ENCODE assay signal across 9 mouse cellular contexts in the genomic region with DNA sequence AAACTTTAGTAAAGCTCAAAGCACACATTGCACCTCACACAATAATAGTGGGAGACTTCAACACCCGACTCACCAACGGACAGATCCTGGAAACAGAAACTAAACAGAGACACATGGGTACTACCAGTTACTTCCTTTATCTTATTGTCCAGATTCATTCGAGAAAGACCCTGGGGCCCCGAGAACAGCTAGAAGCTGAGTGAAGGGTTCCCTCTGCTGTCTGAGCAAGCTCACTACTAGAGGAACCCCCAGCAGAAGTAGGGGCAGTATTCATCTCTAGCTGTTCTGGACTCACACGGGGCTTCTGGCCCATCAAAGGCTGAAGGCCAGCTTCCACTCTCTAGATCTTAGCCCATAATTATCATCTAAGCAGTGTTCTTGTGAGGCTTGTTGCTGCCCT. TPM values are rescaled to one million over a fixed set of nuclear protein-coding genes. Genes with fewer than 3 reads are reported as not detected.
DNase-seq lines count a peak whose midpoint lies in the region; ATAC-seq and TF ChIP-seq lines count a peak whose summit lies in the region.
"Had no signal": no experiment of that assay in that cellular context is flagged by ENCODE, and none has a peak within 500 bp of the region (broad histone marks: within the 10 kb centered on the region; RNA-seq: fewer than 3 reads in every experiment).

No protein-coding gene starts in this region.

- no peak overlapping the region for H3K4me2 ChIP-seq in heart, embryonic 11.5 days
- H3K4me2 ChIP-seq in midbrain, postnatal 0 days (ENCODE audit: low read depth, low read length, poor library complexity, severe bottlenecking), result no peak overlapping the region
- no peak overlapping the region for H3K4me2 ChIP-seq in midbrain, embryonic 16.5 days (ENCODE audit: low read length)
- H3K4me2 ChIP-seq: lung, embryonic 15.5 days had no signal

- peaks cover 6% of the 10 kb centered on the region; the same call in 1 of the 2 replicates for H3K27me3 ChIP-seq in heart, embryonic 11.5 days (ENCODE audit: control insufficient read depth, insufficient read depth, low read length)
- H3K27me3 ChIP-seq in midbrain, postnatal 0 days (ENCODE audit: insufficient read depth, low read length), result no peaks in the 10 kb centered on the region
- no peaks in the 10 kb centered on the region for H3K27me3 ChIP-seq in midbrain, embryonic 16.5 days (ENCODE audit: control insufficient read depth, insufficient read depth, low read depth, low read length)
- H3K27me3 ChIP-seq: lung, embryonic 15.5 days had no signal

- WGBS in heart, embryonic 11.5 days (ENCODE audit: insufficient replicate concordance), result 37% methylated on average over 5 of the region's 5 CpGs
- 51% methylated on average over 5 of the region's 5 CpGs for WGBS in midbrain, postnatal 0 days
- 61% methylated on average over 5 of the region's 5 CpGs for WGBS in midbrain, embryonic 16.5 days

- peak; percentile 56 for TF ChIP-seq CTCF in midbrain, postnatal 0 days (IDR thresholded peaks at IDR 0.05)

- H3K4me3 ChIP-seq in heart, embryonic 11.5 days (ENCODE audit: low read depth, low read length), result no peak overlapping the region
- no peak overlapping the region for H3K4me3 ChIP-seq in midbrain, postnatal 0 days (ENCODE audit: low read depth, low read length)
- H3K4me3 ChIP-seq in midbrain, embryonic 16.5 days (ENCODE audit: low read depth, low read length), result no peak overlapping the region
- H3K4me3 ChIP-seq: lung, embryonic 15.5 days had no signal

- H3K9me3 ChIP-seq in heart, embryonic 11.5 days (replicated peaks; ENCODE audit: control insufficient read depth, low read length), result no peaks in the 10 kb centered on the region
- H3K9me3 ChIP-seq in midbrain, postnatal 0 days (ENCODE audit: low read length), result no peaks in the 10 kb centered on the region
- no peaks in the 10 kb centered on the region for H3K9me3 ChIP-seq in midbrain, embryonic 16.5 days (replicated peaks; ENCODE audit: control insufficient read depth, low read length, poor library complexity, severe bottlenecking)
- H3K9me3 ChIP-seq: lung, embryonic 15.5 days had no signal

- no peaks in the 10 kb centered on the region for H3K4me1 ChIP-seq in heart, embryonic 11.5 days (ENCODE audit: control insufficient read depth, insufficient read depth, low read length)
- no peaks in the 10 kb centered on the region for H3K4me1 ChIP-seq in midbrain, postnatal 0 days (ENCODE audit: insufficient read depth, low read length)
- no peaks in the 10 kb centered on the region for H3K4me1 ChIP-seq in midbrain, embryonic 16.5 days (ENCODE audit: control insufficient read depth, insufficient read depth, low read length)
- H3K4me1 ChIP-seq: lung, embryonic 15.5 days had no signal

- no peak for ATAC-seq in heart, embryonic 11.5 days (replicated peaks; ENCODE audit: insufficient number of reproducible peaks, low FRiP score, low TSS enrichment)
- ATAC-seq in midbrain, postnatal 0 days (ENCODE audit: low FRiP score), result no peak
- ATAC-seq in midbrain, embryonic 16.5 days, result no peak
- ATAC-seq in common myeloid progenitor, adult 5-6 weeks (replicated peaks; ENCODE audit: low read depth, poor library complexity, severe bottlenecking), result peak; percentile 100
- no peak for ATAC-seq in megakaryocyte-erythroid progenitor cell, adult 5-6 weeks (replicated peaks; ENCODE audit: low FRiP score, low TSS enrichment, poor library complexity, severe bottlenecking)

- no peaks in the 10 kb centered on the region for H3K36me3 ChIP-seq in heart, embryonic 11.5 days (ENCODE audit: control insufficient read depth, insufficient read depth, low read length)
- H3K36me3 ChIP-seq in midbrain, postnatal 0 days (ENCODE audit: insufficient read depth, low read length), result no peaks in the 10 kb centered on the region
- no peaks in the 10 kb centered on the region for H3K36me3 ChIP-seq in midbrain, embryonic 16.5 days (ENCODE audit: control insufficient read depth, insufficient read depth, low read length)
- H3K36me3 ChIP-seq: lung, embryonic 15.5 days had no signal

- peak; percentile 3 to 10 for DNase-seq in heart, adult 9 months (ENCODE audit: low spot score in 2 of 2)
- peak; percentile 36 for DNase-seq in midbrain, postnatal 0 days (ENCODE audit: low spot score)
- DNase-seq in lung, postnatal 14 days, result peak; percentile 25
- no peak for DNase-seq in gastrocnemius, adult 8-10 months (ENCODE audit: low spot score in 2 of 2)

- no peak overlapping the region for H3K27ac ChIP-seq in heart, embryonic 11.5 days (ENCODE audit: low read depth, low read length)
- no peak overlapping the region for H3K27ac ChIP-seq in midbrain, postnatal 0 days (ENCODE audit: low read depth, low read length)
- no peak overlapping the region for H3K27ac ChIP-seq in midbrain, embryonic 16.5 days (ENCODE audit: low read length)
- H3K27ac ChIP-seq: lung, embryonic 15.5 days had no signal

- H3K9ac ChIP-seq in heart, embryonic 11.5 days (ENCODE audit: low read depth, low read length), result no peak overlapping the region
- no peak overlapping the region for H3K9ac ChIP-seq in midbrain, postnatal 0 days (replicated peaks; ENCODE audit: low read length, poor library complexity, severe bottlenecking)
- no peak overlapping the region for H3K9ac ChIP-seq in midbrain, embryonic 16.5 days (ENCODE audit: low read depth, low read length)
- H3K9ac ChIP-seq: lung, embryonic 15.5 days had no signal

RNA-seq across cellular contexts. Expression of gene Tnfsf8, which starts 20.7 kb away (rescaled TPM):
- polyA plus RNA-seq in heart, embryonic 11.5 days (2014; fragmentation: Nextera tagmentation; extraction: Ambion mirVana), result not detected in 2 replicates
- total RNA-seq in midbrain, postnatal 0 days (2014; rRNA removed), result not detected in 2 replicates
- not detected in 2 replicates for polyA plus RNA-seq in midbrain, postnatal 0 days (2015; fragmentation: Nextera tagmentation; extraction: Ambion mirVana)
- polyA plus RNA-seq in midbrain, embryonic 16.5 days (2015; fragmentation: Nextera tagmentation; extraction: Ambion mirVana), result not detected in 2 replicates
- 1.1 and 2.3 TPM in 2 replicates for total RNA-seq in common myeloid progenitor, adult 5-6 weeks (2017)
- total RNA-seq in megakaryocyte-erythroid progenitor cell, adult 5-6 weeks (2014; fragmentation: Nextera tagmentation), result 0.68 and 2.6 TPM in 2 replicates
- 1.1 TPM in 1 of 2 replicates, not detected in the other for total RNA-seq in megakaryocyte-erythroid progenitor cell, adult 5-6 weeks (2017)
- not detected for total RNA-seq in gastrocnemius, adult 8-10 months (2022)

Comparison
In these comparisons a context has a peak if more than half of its experiments do, and no peak if none do; other contexts are left out.
1. DNase-seq: peak in heart, adult 9 months (2 of 2), midbrain, postnatal 0 days (single experiment) and lung, postnatal 14 days (single experiment); none in gastrocnemius, adult 8-10 months (0 of 2).